Mouse (Mus musculus) limb, embryonic 15.5 days (tissue): ENCODE data around the gene Olfr1500. TPM values are rescaled to one million over a fixed set of nuclear protein-coding genes. Genes with fewer than 3 reads are reported as not detected.
"Not testable (repeated sequence)": the region's sequence is repeated elsewhere in the genome, so short reads cannot be mapped to it uniquely, and the experiment has no call there.

ENCODE experiments used
- ATAC-seq: fragments of 200-750 bp; cut with Nextera tagmentation; 2 replicates; pipeline ENCODE4 v1.8.0; 2017; ENCODE audit warnings: low read depth, moderate TSS enrichment; ENCODE audit not compliant: insufficient number of reproducible peaks, low FRiP score, low TSS enrichment
- H3K27ac ChIP-seq: fragments of 300-500 bp; sonication (generic); 2 replicates; pipeline ENCODE4 v1.5.1; 2015; ENCODE audit warnings: moderate library complexity, mild to moderate bottlenecking, inconsistent platforms
- H3K27me3 ChIP-seq: fragments of 300-500 bp; sonication (generic); 2 replicates; pipeline ENCODE4 v1.6.1; 2015; ENCODE audit warnings: inconsistent platforms
- H3K36me3 ChIP-seq: fragments of 300-500 bp; sonication (generic); 2 replicates; pipeline ENCODE4 v1.6.1; 2015; ENCODE audit warnings: inconsistent platforms
- H3K4me1 ChIP-seq: fragments of 300-500 bp; sonication (generic); 2 replicates; pipeline ENCODE4 v1.6.1; 2015; ENCODE audit warnings: inconsistent platforms
- H3K4me2 ChIP-seq: fragments of 300-500 bp; sonication (generic); 2 replicates; pipeline ENCODE4 v1.6.1; 2015; ENCODE audit warnings: mild to moderate bottlenecking, inconsistent platforms
- H3K4me3 ChIP-seq: fragments of 300-500 bp; sonication (generic); 2 replicates; pipeline ENCODE4 v1.5.1; 2015; ENCODE audit warnings: mild to moderate bottlenecking, inconsistent platforms
- H3K9ac ChIP-seq: fragments of 300-500 bp; sonication (generic); 2 replicates; pipeline ENCODE4 v1.6.1; 2015; ENCODE audit warnings: inconsistent platforms
- H3K9me3 ChIP-seq: fragments of 300-500 bp; sonication (generic); 2 replicates; pipeline ENCODE4 v1.6.1; 2016; ENCODE audit warnings: inconsistent platforms
- WGBS: fragments of 180-500 bp; shearing (Covaris S2); methylation state at CpG from one replicate; pipeline ENCODE4 v1.1.7; 2015; 5-methylcytosine and 5-hydroxymethylcytosine counted together
- polyA plus RNA-seq: library from polyadenylated mRNA; unstranded; fragments of >200 nt; fragmentation: Nextera tagmentation; extraction: Ambion mirVana; gene quantifications from 2 replicates; pipeline ENCODE4 v1.2.1, GENCODE M21; 2015

The Olfr1500 gene
- polyA plus RNA-seq, result not detected in 2 replicates

GRCm38 (mm10) chr19:13830388-13830787 lies at the start of gene Olfr1500:
Gene Olfr1500, minus strand, starts transcription at chr19:13830488.
- Histone ChIP-seq H3K9me3 (no peaks in the 10 kb centered on the region), H3K27ac (no peak within 1 kb of the TSS), H3K9ac (no peak within 1 kb of the TSS), H3K36me3 (no peaks in the 10 kb centered on the region), H3K4me3 (no peak within 1 kb of the TSS), H3K27me3 (no peaks in the 10 kb centered on the region), H3K4me2 (no peak within 1 kb of the TSS), H3K4me1 (0 out of 2 replicates have a peak, but pooled peaks cover 2% of the 10 kb centered on the region)
- ATAC-seq, result no peak

DNA sequence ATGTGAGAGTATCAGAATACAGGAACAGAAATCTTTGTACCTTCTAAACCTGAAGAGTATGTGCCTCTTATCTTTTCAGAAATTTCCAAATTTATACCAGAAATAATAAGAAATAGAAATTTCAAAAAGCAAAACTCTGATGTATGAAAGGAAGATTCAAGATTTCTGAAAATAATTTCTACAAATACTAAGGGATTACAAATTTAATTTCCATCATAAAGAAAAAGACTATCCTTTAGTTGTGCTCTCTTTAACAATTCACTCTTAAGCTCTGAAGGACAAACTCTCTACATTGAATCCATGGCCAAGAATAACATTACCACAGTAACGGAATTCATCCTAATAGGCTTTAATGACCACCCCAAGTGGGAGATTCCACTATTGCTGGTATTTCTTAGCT lies 31.2 kb upstream of the Olfr1500 start, which contains the start of gene Olfr1502:
Olfr1502 (plus strand) TSS at position 301 of the 400 bp plus-strand sequence.
- Histone ChIP-seq H3K9me3 (no peaks in the 10 kb centered on the region), H3K36me3 (no peaks in the 10 kb centered on the region), H3K9ac (no peak within 1 kb of the TSS), H3K27ac (no peak within 1 kb of the TSS), H3K4me1 (no peaks in the 10 kb centered on the region), H3K4me2 (no peak within 1 kb of the TSS), H3K4me3 (no peak within 1 kb of the TSS), H3K27me3 (no peaks in the 10 kb centered on the region)
- 85% methylated on average over 1 of the region's 1 CpGs for WGBS
- no peak for ATAC-seq

DNA sequence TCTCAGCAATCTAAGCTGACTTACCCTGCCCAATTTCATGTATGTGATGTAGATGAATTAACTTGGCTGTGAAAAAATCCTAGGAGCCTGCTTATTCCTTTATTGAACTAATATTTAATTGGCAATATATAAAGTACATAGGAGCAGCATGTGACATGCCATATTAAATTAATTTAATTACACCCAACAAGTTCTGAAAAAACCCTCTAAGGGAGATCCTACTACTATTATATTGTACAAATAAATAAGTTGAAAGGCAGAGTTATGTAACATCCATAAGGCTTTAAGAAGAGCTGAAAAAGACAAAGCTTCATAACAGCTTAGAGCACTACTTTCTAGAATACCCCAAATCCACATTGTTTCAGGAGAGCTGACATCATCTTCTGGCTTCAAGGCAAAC lies 20.3 kb upstream of the Olfr1500 start, which contains the start of gene Olfr1501:
Olfr1501 (minus strand) TSS at position 101 of the 400 bp plus-strand sequence.
- not testable (repeated sequence) for H3K9me3 ChIP-seq, H3K27me3 ChIP-seq, H3K4me2 ChIP-seq, H3K9ac ChIP-seq, H3K4me3 ChIP-seq, H3K27ac ChIP-seq, ATAC-seq, H3K4me1 ChIP-seq, H3K36me3 ChIP-seq

- H3K36me3 ChIP-seq, result no peaks in the 10 kb centered on the region
- H3K4me3 ChIP-seq, result no peak overlapping the region
- WGBS, result 81% methylated on average over 3 of the region's 3 CpGs
- ATAC-seq, result no peak
- no peaks in the 10 kb centered on the region for H3K9me3 ChIP-seq
- no peaks in the 10 kb centered on the region for H3K27me3 ChIP-seq
- H3K27ac ChIP-seq, result no peak overlapping the region
- H3K9ac ChIP-seq, result no peak overlapping the region
- no peaks in the 10 kb centered on the region for H3K4me1 ChIP-seq
- H3K4me2 ChIP-seq, result no peak overlapping the region
Measured at GRCm38 (mm10) chr19:13828447-13828846, 1.8 kb downstream of the Olfr1500 start.

GRCm38 (mm10) chr19:13820847-13821246 lies 9.4 kb downstream of the Olfr1500 start:
- WGBS, result 59% methylated on average over 5 of the region's 5 CpGs

GRCm38 (mm10) chr19:13819347-13819746 lies 10.9 kb downstream of the Olfr1500 start, which contains the start of gene Olfr1499:
Gene Olfr1499, minus strand, starts transcription at chr19:13819447.
- Histone ChIP-seq H3K4me3 (no peak within 1 kb of the TSS), H3K27me3 (no peaks in the 10 kb centered on the region), H3K9me3 (no peaks in the 10 kb centered on the region), H3K36me3 (no peaks in the 10 kb centered on the region), H3K4me1 (no peaks in the 10 kb centered on the region), H3K9ac (no peak within 1 kb of the TSS), H3K4me2 (no peak within 1 kb of the TSS), H3K27ac (no peak within 1 kb of the TSS)
- ATAC-seq, result no peak

More at GRCm38 (mm10) chr19:13820847-13821246, 9.4 kb downstream of the Olfr1500 start:
- H3K4me1 ChIP-seq, result no peaks in the 10 kb centered on the region
- no peaks in the 10 kb centered on the region for H3K9me3 ChIP-seq
- no peak overlapping the region for H3K9ac ChIP-seq
- H3K27me3 ChIP-seq, result no peaks in the 10 kb centered on the region
- no peak overlapping the region for H3K27ac ChIP-seq
- no peak for ATAC-seq
- H3K36me3 ChIP-seq, result no peaks in the 10 kb centered on the region
- H3K4me3 ChIP-seq, result no peak overlapping the region
- H3K4me2 ChIP-seq, result no peak overlapping the region

DNA sequence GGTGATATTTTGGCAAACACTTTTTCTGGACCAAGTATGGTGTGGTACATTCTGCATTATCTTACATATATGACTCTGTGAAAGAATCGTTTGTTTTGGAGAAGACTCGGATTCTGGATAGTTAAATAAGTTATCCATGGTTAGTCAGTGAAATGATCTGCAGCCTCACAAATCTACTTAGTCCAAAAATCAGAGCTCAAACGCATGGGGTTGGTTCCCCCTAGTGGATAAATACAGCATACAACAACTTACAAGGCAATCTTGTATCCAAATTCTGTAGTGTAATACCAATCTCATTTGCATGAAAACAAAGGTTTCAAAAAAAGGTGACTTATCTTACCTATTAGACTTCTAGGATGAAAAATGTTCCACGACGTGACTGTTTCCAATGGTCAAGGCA lies 11.5 kb downstream of the Olfr1500 start:
- WGBS, result 28% methylated on average over 5 of the region's 5 CpGs
- no peak for ATAC-seq
- Histone ChIP-seq H3K9ac (no peak overlapping the region), H3K27ac (no peak overlapping the region), H3K4me1 (no peaks in the 10 kb centered on the region), H3K36me3 (no peaks in the 10 kb centered on the region), H3K9me3 (no peaks in the 10 kb centered on the region), H3K27me3 (no peaks in the 10 kb centered on the region), H3K4me3 (no peak overlapping the region), H3K4me2 (no peak overlapping the region)

DNA sequence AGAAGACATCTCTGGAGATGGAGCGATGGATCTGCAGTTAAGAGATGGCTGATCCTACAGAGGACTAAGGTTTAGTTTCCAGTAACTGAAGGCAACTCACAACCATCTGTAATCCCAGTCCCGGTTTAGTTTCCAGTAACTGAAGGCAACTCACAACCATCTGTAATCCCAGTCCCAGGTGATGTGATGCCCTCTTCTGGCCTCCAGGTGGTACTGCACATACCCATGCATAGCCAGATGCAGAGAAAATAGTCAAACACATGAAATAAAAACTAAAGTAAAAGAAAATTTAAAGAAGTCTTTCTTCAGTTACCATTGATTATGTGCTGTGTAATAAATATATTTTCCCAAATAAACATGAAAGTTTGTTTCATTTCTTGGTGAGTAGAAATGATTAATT lies 17.5 kb downstream of the Olfr1500 start:
- WGBS, result 58% methylated on average over 2 of the region's 2 CpGs
- no peak for ATAC-seq
- Histone ChIP-seq H3K36me3 (no peaks in the 10 kb centered on the region), H3K4me3 (no peak overlapping the region), H3K27me3 (no peaks in the 10 kb centered on the region), H3K4me1 (no peaks in the 10 kb centered on the region), H3K9ac (no peak overlapping the region), H3K27ac (no peak overlapping the region), H3K4me2 (no peak overlapping the region), H3K9me3 (no peaks in the 10 kb centered on the region)

DNA sequence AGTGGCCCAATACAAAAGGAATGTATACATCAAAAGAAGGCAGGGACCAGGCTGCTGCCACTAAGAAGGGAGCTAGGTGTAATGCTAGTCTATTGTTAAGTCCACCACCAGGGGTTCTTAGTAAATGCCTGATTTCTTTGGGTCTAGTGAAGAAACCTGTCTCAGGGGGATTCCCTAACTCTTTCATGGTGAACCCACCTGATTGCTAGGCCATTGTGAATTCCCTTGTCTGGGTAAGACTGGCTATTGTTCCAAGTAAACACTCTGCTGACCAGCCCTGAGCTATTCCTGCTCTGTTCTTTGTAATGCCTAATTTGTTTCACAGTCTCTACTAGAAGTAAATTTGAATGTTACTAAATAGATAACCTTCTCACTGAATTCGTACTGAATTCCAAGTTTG lies 24.8 kb downstream of the Olfr1500 start:
- not testable (repeated sequence) for ATAC-seq

GRCm38 (mm10) chr19:13798102-13798501 lies 32.2 kb downstream of the Olfr1500 start, which contains the start of gene Olfr1497:
Gene Olfr1497, minus strand, starts transcription at chr19:13798202.
- H3K4me2 ChIP-seq, result no peak within 1 kb of the TSS
- H3K4me1 ChIP-seq, result no peaks in the 10 kb centered on the region
- no peaks in the 10 kb centered on the region for H3K36me3 ChIP-seq
- H3K9me3 ChIP-seq, result no peaks in the 10 kb centered on the region
- no peak within 1 kb of the TSS for H3K4me3 ChIP-seq
- ATAC-seq, result no peak
- H3K9ac ChIP-seq, result no peak within 1 kb of the TSS
- no peak within 1 kb of the TSS for H3K27ac ChIP-seq
- H3K27me3 ChIP-seq, result no peaks in the 10 kb centered on the region

More for the DNA sequence above, 24.8 kb downstream of the Olfr1500 start:
- H3K27me3 ChIP-seq, H3K4me2 ChIP-seq, H3K9me3 ChIP-seq, H3K36me3 ChIP-seq, H3K4me1 ChIP-seq, H3K4me3 ChIP-seq, H3K27ac ChIP-seq, H3K9ac ChIP-seq: not testable (repeated sequence)
- WGBS, result 66% methylated on average over 1 of the region's 1 CpGs

GRCm38 (mm10) chr19:13777578-13777977 lies 52.7 kb downstream of the Olfr1500 start, which contains the start of gene Olfr1496:
Gene Olfr1496, plus strand, starts transcription at chr19:13777878.
- Histone ChIP-seq H3K9me3 (no peaks in the 10 kb centered on the region), H3K27ac (no peak within 1 kb of the TSS), H3K4me3 (no peak within 1 kb of the TSS), H3K4me2 (no peak within 1 kb of the TSS), H3K36me3 (no peaks in the 10 kb centered on the region), H3K27me3 (no peaks in the 10 kb centered on the region), H3K4me1 (no peaks in the 10 kb centered on the region), H3K9ac (no peak within 1 kb of the TSS)
- WGBS, result 88% methylated on average over 1 of the region's 1 CpGs
- no peak for ATAC-seq
